Mouse (Mus musculus) left cerebral cortex, adult 2 months (tissue): ENCODE measurements around the gene Limd1. TPM values are rescaled to one million over a fixed set of nuclear protein-coding genes. Genes with fewer than 3 reads are reported as not detected.
A peak's percentile ranks its signal among the peaks of the same experiment; 100 is the strongest.

ENCODE experiments used
- DNase-seq, 2 experiments: peaks; one replicate each; pipeline ENCODE4 v3.0.0; 2021 to 2022; ENCODE audit warnings: low spot score in 2 of 2, mixed read lengths in 1 of 2; ENCODE audit errors: extremely low spot score in 1 of 2
- H3K27ac ChIP-seq: fragments of 200-600 bp; 2 replicates; pipeline ENCODE4 v1.8.1; 2022
- H3K4me3 ChIP-seq: fragments of 200-600 bp; 2 replicates; pipeline ENCODE4 v1.8.1; 2022
- CTCF ChIP-seq: fragments of 200-600 bp; IDR thresholded peaks from 2 replicates; pipeline ENCODE4 v1.8.1; 2022; ENCODE audit warnings: antibody characterized with exemption, mild to moderate bottlenecking, moderate library complexity
- intact Hi-C: fragments of 180-260 bp; cut with DNase I; formaldehyde crosslinking; loops from one replicate; pipeline ENCODE4 v1.15.1; 2025
- total RNA-seq, 2 experiments: library from RNA; stranded (reverse); gene quantifications; 2 replicates each; pipeline ENCODE4 v1.2.3; 2021

Gene Limd1
- total RNA-seq, 2 experiments from 2014 or later, result 6.2 to 7.8 TPM

DNA sequence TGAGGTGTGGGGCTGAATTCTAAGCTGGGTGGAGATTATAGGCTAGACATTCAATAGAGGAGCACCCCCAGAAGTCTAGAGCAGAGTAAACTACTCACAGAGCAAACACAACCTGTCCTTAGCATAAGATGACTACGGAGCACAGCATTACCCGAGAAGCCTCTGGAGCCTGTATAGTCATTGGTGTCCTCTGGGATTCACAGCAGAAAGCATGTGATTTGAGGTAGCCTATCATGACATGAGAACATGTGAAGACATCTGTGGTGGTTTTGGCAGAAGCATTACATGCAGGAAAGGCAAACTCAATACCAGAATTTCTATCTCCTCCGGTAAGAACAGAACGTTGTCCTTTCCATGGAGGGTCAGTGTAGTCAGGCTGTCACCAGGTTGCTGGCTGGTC, 7.1 kb downstream of the Limd1 start:
- DNase-seq, result no peak
- TF ChIP-seq CTCF, result no peak
- Histone ChIP-seq H3K4me3 (no peak overlapping the region), H3K27ac (no peak overlapping the region)
- intact Hi-C loops, result no loop called here

DNA sequence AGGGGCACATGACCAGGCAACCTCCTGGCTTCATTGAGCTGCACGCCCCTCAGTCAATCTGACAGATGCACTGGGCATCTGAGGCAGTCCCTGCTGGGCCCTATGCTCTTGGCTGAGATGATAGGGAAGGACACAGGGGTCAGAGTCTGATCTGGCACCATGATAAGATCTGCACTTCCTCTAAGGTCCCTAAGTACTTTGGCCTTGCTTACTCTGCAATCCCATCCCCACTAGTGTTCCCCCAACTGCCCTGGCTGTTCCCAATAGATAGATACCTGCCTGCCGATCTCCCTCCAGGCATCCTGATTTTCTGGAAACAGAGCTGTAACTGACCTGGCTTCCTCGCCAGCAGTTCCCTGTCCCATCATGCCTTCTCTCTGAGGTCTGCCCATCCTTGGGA, 8.1 kb downstream of the Limd1 start:
- no peak overlapping the region for H3K4me3 ChIP-seq
- intact Hi-C loops, result no loop called here
- DNase-seq, result no peak
- no peak for TF ChIP-seq CTCF
- no peak overlapping the region for H3K27ac ChIP-seq

DNA sequence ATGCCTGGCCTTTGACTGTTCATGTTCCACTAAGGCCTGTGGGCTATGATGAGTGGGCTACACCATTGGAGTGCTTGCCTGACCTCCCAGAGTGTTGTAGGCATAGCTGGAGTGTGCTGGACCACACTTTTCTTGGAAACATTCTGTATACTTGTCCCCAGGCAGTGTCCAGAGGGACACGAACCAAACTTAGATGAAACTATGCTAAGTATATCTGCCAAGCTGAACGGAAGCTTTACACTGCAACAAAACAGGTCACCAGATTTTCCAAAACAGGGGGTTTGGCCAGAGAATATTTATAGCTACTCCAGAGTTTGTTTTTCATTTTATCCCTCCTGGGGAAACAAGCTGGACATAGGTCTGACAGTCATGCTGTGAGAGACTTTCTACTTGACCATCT, 10.6 kb downstream of the Limd1 start:
- no peak for DNase-seq
- H3K4me3 ChIP-seq, result no peak overlapping the region
- no peak for TF ChIP-seq CTCF
- intact Hi-C loops, result no loop called here
- no peak overlapping the region for H3K27ac ChIP-seq

DNA sequence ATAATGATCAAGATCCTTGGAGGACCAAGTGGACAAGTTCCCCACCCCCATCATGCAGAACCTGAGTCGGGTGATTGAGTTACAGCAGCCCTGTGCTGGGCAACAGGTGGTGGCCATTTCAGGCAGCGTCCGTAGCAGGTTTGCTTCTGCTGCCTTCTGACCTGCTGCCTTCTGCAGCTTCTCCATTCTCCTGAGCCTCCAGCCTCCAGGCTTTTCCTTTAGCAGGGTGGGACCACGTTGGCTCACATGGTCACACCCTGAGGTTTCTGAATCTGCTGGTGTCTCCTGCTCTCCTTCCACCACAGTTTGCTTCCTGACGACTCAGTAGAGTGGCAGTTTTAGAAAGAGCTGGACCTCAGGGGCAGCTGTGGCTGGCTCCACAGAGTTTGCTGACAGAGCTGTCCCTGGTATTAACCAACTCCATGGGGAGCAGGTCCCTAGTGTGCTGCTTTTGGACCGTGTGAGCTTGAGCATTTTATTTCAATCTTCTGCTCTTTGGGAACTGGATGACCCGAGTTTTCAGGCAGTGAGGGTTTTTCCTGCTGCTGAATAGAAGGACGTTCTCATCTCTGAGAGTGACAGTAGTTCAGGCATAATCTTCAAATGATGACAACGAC, 11.3 kb downstream of the Limd1 start:
- H3K4me3 ChIP-seq, result no peak overlapping the region
- no peak for DNase-seq
- H3K27ac ChIP-seq, result no peak overlapping the region
- TF ChIP-seq CTCF, result no peak
- intact Hi-C loops, result no loop called here

DNA sequence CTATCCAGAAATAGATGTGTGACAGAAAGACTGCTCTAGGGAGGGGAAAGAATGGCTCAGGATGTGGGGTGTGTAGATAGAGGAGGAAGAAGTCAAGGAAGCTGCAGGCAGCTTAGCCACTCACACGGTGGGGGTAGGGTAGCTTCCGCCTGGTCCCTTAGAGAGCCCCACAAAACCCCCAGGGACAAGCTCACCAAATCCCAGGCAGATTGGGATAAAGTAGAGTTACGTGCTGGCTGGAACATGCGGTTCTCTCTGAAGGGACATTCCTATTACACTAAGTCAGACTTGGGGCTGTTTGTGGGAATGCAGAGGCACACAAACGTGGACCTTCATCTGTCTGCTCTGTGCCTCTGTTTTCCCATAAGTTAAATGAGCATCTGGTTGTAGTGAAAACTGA, 12.4 kb downstream of the Limd1 start:
- intact Hi-C loops, result no loop called here
- Histone ChIP-seq H3K27ac (0 out of 2 replicates have a peak overlapping the region, but pooled peaks have one; percentile 8), H3K4me3 (no peak overlapping the region)
- no peak for DNase-seq
- TF ChIP-seq CTCF, result no peak

DNA sequence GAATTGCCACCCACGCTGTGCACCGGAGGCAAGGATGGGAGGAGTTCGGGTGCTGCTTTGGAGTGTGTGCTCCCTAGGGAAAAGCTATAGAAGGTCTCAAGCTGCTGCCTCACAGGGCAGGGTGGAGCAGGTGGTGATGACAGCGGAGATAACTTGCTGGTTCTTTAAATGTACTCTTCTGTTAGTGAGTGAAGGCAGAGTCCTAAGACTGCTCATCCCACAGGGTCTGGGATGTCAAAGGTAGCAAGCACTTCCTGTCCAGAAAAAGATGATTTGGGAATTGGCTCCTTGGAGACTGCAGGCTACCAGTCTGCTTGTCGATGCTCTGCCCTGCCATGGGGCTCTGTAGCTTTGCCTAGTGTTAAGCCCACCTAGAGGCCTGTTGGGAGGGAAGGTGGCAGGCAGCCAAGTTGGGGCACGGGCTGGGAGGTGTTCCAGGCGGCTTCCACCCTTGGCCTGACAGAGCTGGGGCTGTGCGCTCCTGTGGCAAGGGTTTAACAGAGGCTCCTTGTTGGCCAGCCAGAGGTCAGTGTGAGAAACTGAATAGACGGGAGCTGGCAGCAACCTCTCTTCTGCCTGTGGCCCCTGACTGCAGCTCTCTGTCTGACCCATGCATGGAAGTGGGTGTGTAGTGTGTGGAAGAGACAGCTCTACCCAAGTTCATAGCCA, 13.5 kb downstream of the Limd1 start:
- peak in 1 of 2 experiments; percentile 50 for DNase-seq
- intact Hi-C loops, result no loop called here
- Histone ChIP-seq H3K27ac (no peak overlapping the region), H3K4me3 (no peak overlapping the region)
- no peak for TF ChIP-seq CTCF

DNA sequence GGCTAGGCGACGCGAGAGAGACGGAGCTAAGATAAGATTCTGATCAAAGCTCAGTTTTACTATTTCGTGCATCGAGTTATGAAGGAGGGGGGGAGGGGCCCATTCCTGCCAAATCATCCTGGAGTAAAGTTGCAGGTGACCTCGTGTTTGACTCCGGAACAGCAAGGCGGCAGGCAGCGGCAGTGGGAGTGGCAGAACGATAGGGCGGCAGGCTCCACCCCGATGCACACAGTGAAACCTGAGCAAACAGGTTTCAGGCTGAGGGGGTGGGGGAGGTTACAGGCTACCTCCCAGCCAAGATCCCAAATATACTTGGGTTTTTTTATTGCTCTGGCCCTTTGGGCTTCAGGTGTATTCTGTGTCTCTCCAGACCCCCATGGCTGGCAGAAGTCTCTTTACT, 18.2 kb downstream of the Limd1 start:
- Histone ChIP-seq H3K27ac (no peak overlapping the region), H3K4me3 (no peak overlapping the region)
- intact Hi-C loops, result no loop called here
- DNase-seq, result no peak
- no peak for TF ChIP-seq CTCF

DNA sequence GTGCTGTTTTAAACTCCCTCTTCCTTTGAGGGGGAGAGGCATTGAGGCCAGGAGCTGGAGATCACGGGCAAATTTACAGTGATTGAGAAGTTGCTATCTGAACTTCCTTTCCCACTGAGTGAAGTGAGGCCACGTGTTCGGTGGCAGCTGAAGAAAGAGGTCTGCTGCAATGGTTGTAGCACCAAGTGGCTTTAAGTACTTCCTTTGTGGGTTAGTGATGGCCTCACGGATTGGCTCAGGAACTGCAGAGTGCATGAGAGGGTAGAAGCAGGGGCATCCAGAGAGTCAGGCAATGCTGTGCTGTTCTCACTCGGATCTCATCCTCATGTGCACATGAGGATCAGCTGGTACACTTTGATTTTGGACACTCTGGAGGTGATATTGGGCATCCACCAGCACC, 19.4 kb downstream of the Limd1 start:
- intact Hi-C loops, result no loop called here
- TF ChIP-seq CTCF, result no peak
- Histone ChIP-seq H3K27ac (no peak overlapping the region), H3K4me3 (no peak overlapping the region)
- no peak for DNase-seq

DNA sequence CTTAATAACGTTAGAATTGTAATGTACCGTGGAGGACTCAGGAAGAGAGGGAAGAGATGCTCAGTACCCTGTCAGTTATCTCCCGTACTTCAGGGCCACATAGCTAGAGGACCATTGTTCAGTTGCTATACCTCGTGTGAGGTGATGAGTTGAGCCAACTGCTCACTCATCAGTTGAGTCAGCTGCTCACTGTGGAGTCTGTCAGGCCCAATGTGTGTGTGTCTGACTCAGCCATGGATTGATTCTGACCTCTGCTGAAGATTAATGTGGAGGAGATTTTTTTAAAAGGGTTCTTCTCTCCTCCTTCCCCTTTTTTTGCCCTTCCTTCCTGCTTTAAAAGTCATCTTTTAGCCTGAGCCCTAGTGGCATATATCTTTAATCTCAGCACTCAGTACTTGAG, 22.0 kb downstream of the Limd1 start:
- TF ChIP-seq CTCF, result no peak
- no peak overlapping the region for H3K4me3 ChIP-seq
- intact Hi-C loops, result loop anchor here (5.0 kb wide), 1 partner anchor 283 kb away; the partner anchor contains the start of gene Cdcp1
- no peak overlapping the region for H3K27ac ChIP-seq
- no peak for DNase-seq

DNA sequence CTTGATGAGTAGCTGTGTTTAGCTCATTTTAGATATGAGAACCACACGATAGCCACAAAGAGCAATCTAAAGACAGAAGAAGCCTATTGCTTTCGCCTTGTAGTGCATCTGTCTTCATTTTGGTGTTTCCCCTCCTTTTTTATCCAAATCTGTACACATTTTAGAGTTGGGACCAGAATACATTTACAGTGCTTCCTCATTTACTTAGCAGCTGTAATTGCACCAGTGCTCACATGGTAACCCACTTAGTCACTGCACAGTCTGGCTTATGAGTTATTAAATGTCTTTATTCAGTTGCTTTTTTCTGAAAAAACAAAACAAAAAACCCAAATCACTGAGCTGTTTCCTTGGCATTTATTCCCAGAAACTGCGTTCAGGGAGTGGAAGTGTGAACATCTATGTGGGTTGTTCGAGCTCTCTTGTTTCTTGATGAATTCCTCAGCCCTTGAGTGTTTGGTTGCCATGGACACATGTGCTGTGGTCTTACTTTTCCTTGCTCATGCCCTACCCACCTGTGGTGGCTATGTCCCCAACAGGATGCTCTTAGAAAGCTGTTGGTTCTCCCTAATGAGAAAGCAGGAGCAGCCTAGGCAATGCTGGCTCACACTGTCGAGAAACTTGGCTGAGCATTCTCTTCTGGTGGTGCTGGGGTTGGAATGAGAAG, 24.8 kb downstream of the Limd1 start:
- H3K27ac ChIP-seq, result peak overlapping the region; percentile 74
- no peak overlapping the region for H3K4me3 ChIP-seq
- intact Hi-C loops, result loop anchor here (2.0 to 5.0 kb wide), 4 partner anchors 25 to 286 kb away; partner anchors contain the start of genes Cdcp1 and Limd1
- DNase-seq, result peak in 1 of 2 experiments; percentile 46
- no peak for TF ChIP-seq CTCF

DNA sequence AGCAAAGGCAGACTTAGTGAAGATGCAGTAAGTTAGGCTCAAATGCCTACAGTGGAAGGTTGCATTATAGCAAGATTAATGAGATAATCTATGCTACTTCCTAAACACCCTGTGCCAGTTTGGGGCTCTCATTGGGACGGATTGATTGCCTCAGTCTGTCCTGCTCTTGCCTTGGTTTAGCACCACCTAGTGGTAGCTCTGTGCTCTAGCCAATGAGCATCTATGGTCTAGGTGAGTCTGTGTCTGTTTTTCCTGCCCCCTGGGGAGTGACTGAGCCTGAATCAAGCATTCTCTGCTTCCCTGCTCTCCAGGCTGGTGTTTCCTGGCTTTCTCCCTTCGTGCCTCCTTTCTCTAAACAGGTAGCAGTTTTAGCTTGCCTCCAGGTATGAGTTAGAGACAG, 25.8 kb downstream of the Limd1 start:
- intact Hi-C loops, result loop anchor here (2.0 to 5.0 kb wide), 2 partner anchors 56 to 287 kb away; partner anchors contain the start of gene Cdcp1
- Histone ChIP-seq H3K27ac (peak overlapping the region; percentile 28; the same call in 1 of the 2 replicates), H3K4me3 (no peak overlapping the region)
- no peak for DNase-seq
- peak; percentile 88 for TF ChIP-seq CTCF

DNA sequence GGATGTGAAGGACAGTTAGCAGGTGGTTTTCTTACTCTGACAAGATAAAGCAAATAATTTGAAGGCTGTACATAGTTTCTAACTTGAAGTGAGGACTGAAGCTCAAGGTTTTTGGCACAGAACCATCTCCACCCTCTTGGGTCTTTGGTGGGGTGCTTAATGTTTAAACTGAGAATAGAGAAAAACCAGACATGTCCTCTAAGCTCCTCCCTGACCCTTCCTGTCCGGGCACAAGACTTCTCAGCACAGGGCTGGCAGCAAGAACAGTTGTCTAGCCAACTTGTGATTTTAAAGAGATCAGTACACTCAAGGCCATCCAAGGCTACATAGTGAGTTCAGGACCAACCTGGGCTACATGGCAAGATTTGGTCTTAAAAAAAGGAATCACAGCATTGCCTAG, 27.1 kb downstream of the Limd1 start:
- intact Hi-C loops, result loop anchor here (2.0 kb wide), 1 partner anchor 57 kb away; no protein-coding TSS in a partner anchor
- H3K4me3 ChIP-seq, result no peak overlapping the region
- no peak for TF ChIP-seq CTCF
- no peak for DNase-seq
- no peak overlapping the region for H3K27ac ChIP-seq
